ENCODE assay signal across 1 mouse cellular context in the genomic region with DNA sequence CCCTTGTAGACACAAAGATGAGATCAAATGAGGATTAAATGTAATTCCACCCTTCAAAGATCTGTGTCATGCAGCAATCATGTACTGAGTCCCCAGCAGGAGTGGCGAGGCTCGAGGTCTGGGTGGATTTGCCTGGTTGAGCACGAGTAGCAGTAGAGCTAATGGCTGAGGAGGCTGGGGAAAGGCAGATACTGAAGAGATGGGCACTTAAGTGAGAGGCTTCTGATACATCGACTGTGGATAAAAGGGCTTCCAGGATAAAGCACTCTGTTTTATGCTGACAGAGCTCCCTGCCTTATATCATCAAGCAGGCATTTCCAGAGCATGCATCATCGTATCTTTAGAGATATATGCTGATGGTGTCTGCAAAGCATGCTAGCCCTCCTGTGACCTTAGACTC.
TF ChIP-seq lines count a peak whose summit lies in the region.

No protein-coding gene starts in this region.

TF ChIP-seq in MEL, 35 proteins besides CTCF, POLR2A, EP300 and RAD21 (continued from another document):
- TF ChIP-seq GATA1 (IDR thresholded peaks at IDR 0.05; ENCODE audit: low read depth, low read length) (no peak), RCOR1 (IDR thresholded peaks at IDR 0.05; ENCODE audit: low read depth, low read length) (no peak)
